Comparison of ENCODE assay signal across 7 mouse cellular contexts in genomic region chr14:31337406-31337805, GRCm38 (mm10). TPM values are rescaled to one million over a fixed set of nuclear protein-coding genes. Genes with fewer than 3 reads are reported as not detected.
A peak's percentile ranks its signal among the peaks of the same experiment; 100 is the strongest.
DNase-seq lines count a peak whose midpoint lies in the region; ATAC-seq lines count a peak whose summit lies in the region.

No protein-coding gene starts in this region.

- 45% methylated on average over 7 of the region's 7 CpGs for WGBS in forebrain, embryonic 14.5 days
- WGBS in liver, embryonic 12.5 days (ENCODE audit: insufficient replicate concordance): 14% methylated on average over 7 of the region's 7 CpGs

- H3K9ac ChIP-seq in forebrain, embryonic 14.5 days (ENCODE audit: low read length): peak overlapping the region; percentile 81
- H3K9ac ChIP-seq in liver, embryonic 12.5 days: peak overlapping the region; percentile 93

- peaks cover 9% of the 10 kb centered on the region for H3K36me3 ChIP-seq in forebrain, embryonic 14.5 days (ENCODE audit: control insufficient read depth, insufficient read depth, low read length)
- H3K36me3 ChIP-seq in liver, embryonic 12.5 days: peaks cover 15% of the 10 kb centered on the region

- ATAC-seq in forebrain, embryonic 14.5 days: no peak
- ATAC-seq in liver, embryonic 12.5 days: no peak

- peaks cover 17% of the 10 kb centered on the region for H3K4me1 ChIP-seq in forebrain, embryonic 14.5 days (ENCODE audit: control insufficient read depth, insufficient read depth, low read length)
- H3K4me1 ChIP-seq in liver, embryonic 12.5 days: peaks cover 30% of the 10 kb centered on the region

- H3K4me2 ChIP-seq in forebrain, embryonic 14.5 days (ENCODE audit: low read length): peak overlapping the region; percentile 75
- H3K4me2 ChIP-seq in liver, embryonic 12.5 days: peak overlapping the region; percentile 73

- H3K27me3 ChIP-seq in forebrain, embryonic 14.5 days (replicated peaks; ENCODE audit: control insufficient read depth, insufficient read depth, low read length): no peaks in the 10 kb centered on the region
- H3K27me3 ChIP-seq in liver, embryonic 12.5 days (replicated peaks): no peaks in the 10 kb centered on the region

- peak overlapping the region; percentile 75 for H3K4me3 ChIP-seq in forebrain, embryonic 14.5 days (ENCODE audit: low read depth, low read length)
- peak overlapping the region; percentile 87 for H3K4me3 ChIP-seq in liver, embryonic 12.5 days

- 0 out of 2 replicates have a peak overlapping the region, but pooled peaks have one; percentile 82 for H3K27ac ChIP-seq in forebrain, embryonic 14.5 days (ENCODE audit: low read depth, low read length)
- peak overlapping the region; percentile 96 for H3K27ac ChIP-seq in liver, embryonic 12.5 days

- peak; percentile 76 for DNase-seq in 416B (ENCODE audit: low read depth)
- peak; percentile 31 to 34 for DNase-seq in B cell, adult 2 months
- no peak for DNase-seq in forebrain, embryonic 14.5 days (ENCODE audit: low spot score)
- DNase-seq in ovary, postnatal 36 days (ENCODE audit: low spot score): no peak
- DNase-seq in testis, postnatal 14 days (ENCODE audit: low spot score): no peak
- DNase-seq in adrenal gland, postnatal 25 days: no peak

- no peaks in the 10 kb centered on the region for H3K9me3 ChIP-seq in forebrain, embryonic 14.5 days (replicated peaks; ENCODE audit: control insufficient read depth, low read length)
- H3K9me3 ChIP-seq in liver, embryonic 12.5 days (replicated peaks): no peaks in the 10 kb centered on the region

RNA-seq across cellular contexts. Expression of gene Capn7, which starts 1.0 kb away (rescaled TPM):
- polyA plus RNA-seq in forebrain, embryonic 14.5 days (2014; fragmentation: Nextera tagmentation; extraction: Ambion mirVana): 61.9 and 69.2 TPM in 2 replicates
- polyA plus RNA-seq in liver, embryonic 12.5 days (2016; fragmentation: Nextera tagmentation; extraction: Ambion mirVana): 24.1 and 24.5 TPM in 2 replicates
- 51.2 and 51.7 TPM in 2 replicates for total RNA-seq in adrenal gland, postnatal 25 days (2021)

RNA-seq across cellular contexts. Expression of gene Dnah1, which starts 13.7 kb away (rescaled TPM):
- 3.8 and 4.2 TPM in 2 replicates for polyA plus RNA-seq in forebrain, embryonic 14.5 days (2014; fragmentation: Nextera tagmentation; extraction: Ambion mirVana)
- polyA plus RNA-seq in liver, embryonic 12.5 days (2016; fragmentation: Nextera tagmentation; extraction: Ambion mirVana): 0.48 and 0.57 TPM in 2 replicates
- total RNA-seq in adrenal gland, postnatal 25 days (2021): 1.0 and 1.6 TPM in 2 replicates

Comparison
In these comparisons a context has a peak if more than half of its experiments do, and no peak if none do; other contexts are left out.
1. DNase-seq: peak in 416B (single experiment) and B cell, adult 2 months (2 of 2); none in forebrain, embryonic 14.5 days (single experiment), ovary, postnatal 36 days (single experiment), testis, postnatal 14 days (single experiment) and adrenal gland, postnatal 25 days (single experiment).